Mouse (Mus musculus): ENCODE data around the gene Alkbh1. TPM values are rescaled to one million over a fixed set of nuclear protein-coding genes. Genes with fewer than 3 reads are reported as not detected.

The Alkbh1 gene
- polyA plus RNA-seq, 1 experiment, result 5.7 TPM

DNA sequence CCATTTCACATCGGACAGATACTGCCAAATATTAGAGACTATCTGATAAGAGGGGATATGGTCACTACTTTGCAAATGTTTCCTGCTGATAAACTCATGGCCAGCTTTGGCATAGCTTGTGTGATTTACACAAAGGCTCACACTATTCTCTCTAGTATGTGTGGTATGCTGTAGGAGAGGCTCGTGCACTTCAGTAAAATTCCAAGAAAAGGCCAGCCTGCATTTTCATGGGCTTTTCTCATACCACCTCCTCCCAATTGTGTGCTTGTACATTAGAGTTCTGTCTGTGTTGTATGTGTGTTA is 62.5 kb downstream of the Alkbh1 start:
- Histone ChIP-seq H3K27ac (ENCODE audit: insufficient read depth, low read depth, low read length) (no peak overlapping the region), H3K4me3 (ENCODE audit: low read depth, low read length) (no peak overlapping the region), H3K36me3 (ENCODE audit: control insufficient read depth, insufficient read depth, low read length) (peaks cover 5% of the 10 kb centered on the region), H3K27me3 (ENCODE audit: control insufficient read depth, insufficient read depth, low read length) (no peaks in the 10 kb centered on the region), H3K4me1 (ENCODE audit: control insufficient read depth, insufficient read depth, insufficient read length, low read length) (peaks cover 9% of the 10 kb centered on the region; the same call in 1 of the 2 replicates)
- TF ChIP-seq POLR2A (IDR thresholded peaks at IDR 0.05; ENCODE audit: low read depth, low read length) (no peak), CTCF (IDR thresholded peaks at IDR 0.05; ENCODE audit: extremely low read depth, insufficient read length, insufficient replicate concordance, low read depth, low read length) (no peak)
- 45% methylated on average over 2 of the region's 2 CpGs for WGBS

DNA sequence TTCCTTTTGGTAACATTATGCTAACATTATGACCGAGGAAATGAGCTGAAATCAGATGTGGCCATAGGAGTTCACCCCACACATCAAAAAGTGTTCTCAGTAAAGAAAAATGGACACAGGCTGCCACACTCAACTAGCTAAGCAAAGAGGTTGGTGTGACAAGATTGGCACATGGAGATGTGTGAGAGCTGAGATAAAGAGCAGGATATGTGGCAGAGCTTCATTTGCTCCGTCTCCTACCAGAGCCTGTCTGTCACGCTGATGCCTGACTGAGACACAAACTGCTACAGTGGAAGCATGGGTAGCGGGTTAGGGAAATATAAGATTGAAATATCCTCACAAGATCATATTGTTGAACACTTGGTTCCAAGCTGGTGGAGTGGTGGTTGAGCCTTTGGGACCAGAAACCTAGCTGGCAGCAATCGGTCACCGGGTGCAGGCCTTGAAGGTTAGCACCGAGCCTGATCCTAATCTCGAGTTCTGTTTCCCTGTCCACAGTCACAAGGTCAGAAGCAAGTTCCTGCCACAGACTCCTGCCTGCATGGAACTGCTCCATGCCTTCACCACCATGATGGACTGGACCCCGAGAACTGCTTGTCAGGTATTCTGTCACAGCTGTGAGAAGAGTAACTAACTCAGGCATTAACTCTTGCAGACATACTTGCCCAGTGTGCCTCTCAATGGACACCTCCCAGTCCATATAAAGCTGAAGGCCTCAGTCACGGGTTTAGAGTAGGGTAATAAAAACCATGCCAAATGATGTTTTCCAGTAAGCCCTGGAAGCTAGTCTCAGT is 63.0 kb downstream of the Alkbh1 start:
- TF ChIP-seq CTCF (IDR thresholded peaks at IDR 0.05; ENCODE audit: extremely low read depth, insufficient read length, insufficient replicate concordance, low read depth, low read length), result no peak
- TF ChIP-seq POLR2A (IDR thresholded peaks at IDR 0.05; ENCODE audit: low read depth, low read length), result no peak
- peaks cover 9% of the 10 kb centered on the region; the same call in 1 of the 2 replicates for H3K4me1 ChIP-seq (ENCODE audit: control insufficient read depth, insufficient read depth, insufficient read length, low read length)
- H3K27ac ChIP-seq (ENCODE audit: insufficient read depth, low read depth, low read length), result no peak overlapping the region
- H3K36me3 ChIP-seq (ENCODE audit: control insufficient read depth, insufficient read depth, low read length), result peaks cover 5% of the 10 kb centered on the region
- 70% methylated on average over 10 of the region's 10 CpGs for WGBS
- H3K4me3 ChIP-seq (ENCODE audit: low read depth, low read length), result no peak overlapping the region
- no peaks in the 10 kb centered on the region for H3K27me3 ChIP-seq (ENCODE audit: control insufficient read depth, insufficient read depth, low read length)

GRCm38 (mm10) chr12:87379496-87379895 is 64.3 kb downstream of the Alkbh1 start:
- 77% methylated on average over 2 of the region's 2 CpGs for WGBS
- no peaks in the 10 kb centered on the region for H3K27me3 ChIP-seq (ENCODE audit: control insufficient read depth, insufficient read depth, low read length)
- peaks cover 9% of the 10 kb centered on the region; the same call in 1 of the 2 replicates for H3K4me1 ChIP-seq (ENCODE audit: control insufficient read depth, insufficient read depth, insufficient read length, low read length)
- H3K27ac ChIP-seq (ENCODE audit: insufficient read depth, low read depth, low read length), result no peak overlapping the region
- peaks cover 2% of the 10 kb centered on the region for H3K36me3 ChIP-seq (ENCODE audit: control insufficient read depth, insufficient read depth, low read length)
- TF ChIP-seq POLR2A (IDR thresholded peaks at IDR 0.05; ENCODE audit: low read depth, low read length), result no peak
- no peak for TF ChIP-seq CTCF (IDR thresholded peaks at IDR 0.05; ENCODE audit: extremely low read depth, insufficient read length, insufficient replicate concordance, low read depth, low read length)
- no peak overlapping the region for H3K4me3 ChIP-seq (ENCODE audit: low read depth, low read length)

Other genes starting within 250 kb of the Alkbh1 start
- not detected in 2 replicates for gene Samd15, start 244.3 kb downstream of the Alkbh1 start, polyA plus RNA-seq (2012; rRNA removed)
- gene Tmed8, start 243.6 kb downstream of the Alkbh1 start, polyA plus RNA-seq (2012; rRNA removed), result 0.69 and 0.89 TPM in 2 replicates
- gene Noxred1, start 205.3 kb downstream of the Alkbh1 start, polyA plus RNA-seq (2012; rRNA removed), result 0.09 and 0.28 TPM in 2 replicates
- gene Vipas39, start 177.8 kb downstream of the Alkbh1 start, polyA plus RNA-seq (2012; rRNA removed), result 15.7 and 27.1 TPM in 2 replicates
- gene Ahsa1, start 177.5 kb downstream of the Alkbh1 start, polyA plus RNA-seq (2012; rRNA removed), result 14.6 and 27.3 TPM in 2 replicates
- gene Ism2, start 144.3 kb downstream of the Alkbh1 start, polyA plus RNA-seq (2012; rRNA removed), result 0.15 and 0.25 TPM in 2 replicates
- 10.7 and 13.5 TPM in 2 replicates for gene Sptlc2, start 55.7 kb downstream of the Alkbh1 start, polyA plus RNA-seq (2012; rRNA removed)
- gene Slirp, start 121 bp downstream of the Alkbh1 start, polyA plus RNA-seq (2012; rRNA removed), result 2.9 and 4.1 TPM in 2 replicates
- gene Snw1, start 28.3 kb upstream of the Alkbh1 start, polyA plus RNA-seq (2012; rRNA removed), result 0.99 and 2.7 TPM in 2 replicates
- gene Gm5788, start 50.7 kb upstream of the Alkbh1 start, polyA plus RNA-seq (2012; rRNA removed), result not detected in 2 replicates
- gene Gm8300, start 70.3 kb upstream of the Alkbh1 start, polyA plus RNA-seq (2012; rRNA removed), result not detected in 2 replicates
- not detected in 2 replicates for gene Oog1, start 158.7 kb upstream of the Alkbh1 start, polyA plus RNA-seq (2012; rRNA removed)
- not detected in 2 replicates for gene Gm4027, start 174.9 kb upstream of the Alkbh1 start, polyA plus RNA-seq (2012; rRNA removed)
- not detected in 2 replicates for gene Gm16381, start 200.6 kb upstream of the Alkbh1 start, polyA plus RNA-seq (2012; rRNA removed)

All from small intestine, adult 2 months (tissue).